Mouse (Mus musculus) gonadal fat pad, adult 2 months (tissue): Measurements from ENCODE around the gene Coa6. TPM values are rescaled to one million over a fixed set of nuclear protein-coding genes. Genes with fewer than 3 reads are reported as not detected.
A peak's percentile ranks its signal among the peaks of the same experiment; 100 is the strongest.

Source experiments
- DNase-seq: peaks from one replicate; pipeline ENCODE4 v3.0.0-alpha.2; 2012; ENCODE audit warnings: low read depth
- polyA plus RNA-seq: library from polyadenylated mRNA; depleted of rRNA; stranded (reverse); fragments of >200 nt; gene quantifications from 2 replicates; pipeline ENCODE4 v1.2.3, GENCODE M21; 2012; rRNA removed

Coa6 gene
- polyA plus RNA-seq, 1 experiment = 33.4 TPM

- DNase-seq = no peak
Measured at GRCm38 (mm10) chr8:126464071-126464470, 41.8 kb downstream of the Coa6 start.

- no peak for DNase-seq
Measured at GRCm38 (mm10) chr8:126473802-126474298, 51.5 kb downstream of the Coa6 start.

- peak; percentile 22 for DNase-seq
Measured at GRCm38 (mm10) chr8:126474299-126475187, 52.2 kb downstream of the Coa6 start, which contains the start of gene Tarbp1. Tarbp1 (minus strand) TSS chr8:126475065.

Other genes with a start within 250 kb of the Coa6 start
- 0.46 and 1.1 TPM in 2 replicates for gene Slc35f3, start 124.0 kb upstream of the Coa6 start, polyA plus RNA-seq
- gene Tarbp1, start 52.5 kb downstream of the Coa6 start, polyA plus RNA-seq = 3.3 and 4.0 TPM in 2 replicates
- gene Irf2bp2, start 171.5 kb downstream of the Coa6 start, polyA plus RNA-seq = 27.2 and 44.0 TPM in 2 replicates